Comparison of ENCODE assay signal across 15 mouse cellular contexts in the genomic region with DNA sequence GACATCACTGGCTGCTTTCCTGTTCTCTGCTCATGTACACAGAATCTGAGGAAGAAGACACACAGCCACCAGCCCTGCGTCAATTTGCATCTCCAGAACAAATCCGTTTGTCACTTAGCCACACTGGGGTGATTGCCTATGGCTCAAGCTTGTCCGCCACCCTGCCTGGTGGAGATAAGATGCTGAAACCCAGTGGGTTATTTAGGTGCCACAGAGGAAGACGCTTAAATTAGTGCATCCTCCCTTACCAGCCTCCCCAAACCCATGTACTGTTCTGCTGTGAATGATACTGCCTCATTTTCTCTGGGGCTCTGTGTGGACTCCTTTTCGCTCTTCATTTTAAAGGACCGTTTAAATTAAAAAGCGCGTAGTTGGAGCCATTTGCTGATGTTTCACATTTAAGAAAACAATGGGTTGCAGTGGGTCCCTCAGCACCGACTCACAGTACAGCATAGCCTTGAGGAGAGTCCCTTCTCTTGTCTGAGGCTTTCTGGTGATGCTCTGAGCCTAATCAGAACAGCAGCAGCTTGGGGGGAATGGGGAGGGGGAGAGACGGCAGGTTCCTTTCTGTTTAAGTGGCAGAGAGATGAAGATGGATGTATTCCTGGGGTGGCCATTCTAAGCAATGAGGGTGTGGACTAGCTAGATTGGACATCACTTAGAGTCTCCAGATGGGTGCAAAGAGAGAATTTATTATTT. TPM values are rescaled to one million over a fixed set of nuclear protein-coding genes. Genes with fewer than 3 reads are reported as not detected.
DNase-seq lines count a peak whose midpoint lies in the region; ATAC-seq lines count a peak whose summit lies in the region.
"Had no signal": no experiment of that assay in that cellular context is flagged by ENCODE, and none has a peak within 500 bp of the region (broad histone marks: within the 10 kb centered on the region; RNA-seq: fewer than 3 reads in every experiment).

No protein-coding gene starts in this region.

- H3K9me3 ChIP-seq in hindbrain, embryonic 12.5 days (replicated peaks): no peaks in the 10 kb centered on the region
- H3K9me3 ChIP-seq in midbrain, embryonic 14.5 days (ENCODE audit: control insufficient read depth, low read length): no peaks in the 10 kb centered on the region
- H3K9me3 ChIP-seq: heart, embryonic 10.5 days; limb, embryonic 15.5 days had no signal

- H3K27me3 ChIP-seq in hindbrain, embryonic 12.5 days: no peaks in the 10 kb centered on the region
- H3K27me3 ChIP-seq in midbrain, embryonic 14.5 days (ENCODE audit: control insufficient read depth, insufficient read depth, low read length): no peaks in the 10 kb centered on the region
- H3K27me3 ChIP-seq: limb, embryonic 15.5 days had no signal

- peak overlapping the region; percentile 53 for H3K27ac ChIP-seq in hindbrain, embryonic 12.5 days
- H3K27ac ChIP-seq in midbrain, embryonic 14.5 days (replicated peaks; ENCODE audit: low read depth, low read length): peak overlapping the region; percentile 82
- H3K27ac ChIP-seq: heart, embryonic 10.5 days; limb, embryonic 15.5 days had no signal

- H3K4me1 ChIP-seq in hindbrain, embryonic 12.5 days: peaks cover 16% of the 10 kb centered on the region
- H3K4me1 ChIP-seq in midbrain, embryonic 14.5 days (ENCODE audit: control insufficient read depth, insufficient read depth, low read length): 0 out of 2 replicates have a peak, but pooled peaks cover 7% of the 10 kb centered on the region
- H3K4me1 ChIP-seq: heart, embryonic 10.5 days; limb, embryonic 15.5 days had no signal

- no peaks in the 10 kb centered on the region for H3K36me3 ChIP-seq in hindbrain, embryonic 12.5 days
- 0 out of 2 replicates have a peak, but pooled peaks cover 4% of the 10 kb centered on the region for H3K36me3 ChIP-seq in midbrain, embryonic 14.5 days (ENCODE audit: control insufficient read depth, insufficient read depth, low read length)
- H3K36me3 ChIP-seq: heart, embryonic 10.5 days; limb, embryonic 15.5 days had no signal

- no peak overlapping the region for H3K9ac ChIP-seq in hindbrain, embryonic 12.5 days
- 0 out of 2 replicates have a peak overlapping the region, but pooled peaks have one; percentile 16 for H3K9ac ChIP-seq in midbrain, embryonic 14.5 days (replicated peaks; ENCODE audit: low read length)
- H3K9ac ChIP-seq: limb, embryonic 15.5 days had no signal

- peak; percentile 16 for DNase-seq in retina, postnatal 1 day
- DNase-seq in retina, embryonic 14.5 days (ENCODE audit: low spot score): no peak
- DNase-seq in midbrain, embryonic 14.5 days: peak; percentile 74
- DNase-seq in frontal cortex, adult 2 months (ENCODE audit: extremely low spot score in 1 of 2, low spot score in 1 of 2): no peak
- no peak for DNase-seq in Muller cell, postnatal 12 days (ENCODE audit: inconsistent ontology term)
- DNase-seq: cerebellum, adult 2 months; heart, postnatal 4 days; kidney, adult 8-10 months; lung, adult 2 months; right cerebral cortex, postnatal 14 days; thymus, postnatal 4 days had no signal

- no peak overlapping the region for H3K4me3 ChIP-seq in hindbrain, embryonic 12.5 days
- H3K4me3 ChIP-seq in midbrain, embryonic 14.5 days (replicated peaks; ENCODE audit: low read depth, low read length): no peak overlapping the region
- H3K4me3 ChIP-seq: heart, embryonic 10.5 days; limb, embryonic 15.5 days had no signal

- ATAC-seq in hindbrain, embryonic 12.5 days (ENCODE audit: low FRiP score): peak; percentile 84
- ATAC-seq in midbrain, embryonic 14.5 days (ENCODE audit: low FRiP score, low TSS enrichment): peak; percentile 79; the same call in 1 of the 2 replicates
- ATAC-seq in megakaryocyte-erythroid progenitor cell, adult 5-6 weeks (replicated peaks; ENCODE audit: low FRiP score, low TSS enrichment, poor library complexity, severe bottlenecking): no peak

- 40% methylated on average over 10 of the region's 10 CpGs for WGBS in hindbrain, embryonic 12.5 days
- WGBS in midbrain, embryonic 14.5 days: 32% methylated on average over 10 of the region's 10 CpGs

- no peak overlapping the region for H3K4me2 ChIP-seq in hindbrain, embryonic 12.5 days (replicated peaks)
- H3K4me2 ChIP-seq in midbrain, embryonic 14.5 days (ENCODE audit: low read length): no peak overlapping the region
- H3K4me2 ChIP-seq: limb, embryonic 15.5 days had no signal

RNA-seq across cellular contexts. Expression of gene Apba2, which starts 38.1 kb away (rescaled TPM):
- 112 and 119 TPM in 2 replicates for polyA plus RNA-seq in hindbrain, embryonic 12.5 days (2016; fragmentation: Nextera tagmentation; extraction: Ambion mirVana)
- 181 and 184 TPM in 2 replicates for polyA plus RNA-seq in midbrain, embryonic 14.5 days (2014; fragmentation: Nextera tagmentation; extraction: Ambion mirVana)
- not detected in 2 replicates for total RNA-seq in megakaryocyte-erythroid progenitor cell, adult 5-6 weeks (2014; fragmentation: Nextera tagmentation)
- not detected in 2 replicates for total RNA-seq in megakaryocyte-erythroid progenitor cell, adult 5-6 weeks (2017)
- polyA plus RNA-seq in frontal cortex, adult 2 months (2012; rRNA removed): 143 and 155 TPM in 2 replicates

Comparison
In these comparisons a context has a peak if more than half of its experiments do, and no peak if none do; other contexts are left out.
1. DNase-seq: peak in retina, postnatal 1 day (single experiment) and midbrain, embryonic 14.5 days (single experiment); none in retina, embryonic 14.5 days (single experiment), frontal cortex, adult 2 months (0 of 2) and Muller cell, postnatal 12 days (single experiment).